Mouse (Mus musculus) thymus, adult 18-20 months (tissue): ENCODE measurements around the gene Glis1.

Experiments used
- DNase-seq, 2 experiments: peaks; one replicate each; pipeline ENCODE4 v3.0.0; 2022; ENCODE audit warnings: mixed read lengths in 2 of 2

The Glis1 gene

DNA sequence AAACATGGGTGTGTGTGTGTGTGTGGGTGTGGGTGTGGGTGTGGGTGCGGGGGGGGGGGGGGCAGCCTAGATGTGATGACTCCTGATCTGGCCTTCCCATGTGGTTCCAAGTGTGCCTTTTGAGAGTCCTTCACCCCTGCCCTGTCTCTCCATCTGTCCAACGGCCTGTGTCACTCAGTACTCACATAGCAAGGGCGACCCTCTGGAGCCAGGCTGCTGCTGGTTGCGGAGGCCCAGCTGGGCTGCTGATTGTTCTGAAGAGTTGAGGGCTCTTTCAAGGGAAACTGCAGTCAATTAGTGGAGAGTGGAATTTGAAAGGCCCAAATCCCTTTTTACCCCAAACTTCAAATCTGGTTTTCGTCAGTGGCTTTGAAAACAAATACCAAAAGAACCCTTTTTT, 86.4 kb downstream of the Glis1 start:
- no peak for DNase-seq

GRCm38 (mm10) chr4:107523607-107524151, 89.3 kb downstream of the Glis1 start:
- no peak for DNase-seq

- no peak for DNase-seq
These were observed 100.7 kb downstream of the Glis1 start for GRCm38 (mm10) chr4:107535126-107535525.

- DNase-seq: no peak
These were observed 103.7 kb downstream of the Glis1 start for GRCm38 (mm10) chr4:107538116-107538515.

DNA sequence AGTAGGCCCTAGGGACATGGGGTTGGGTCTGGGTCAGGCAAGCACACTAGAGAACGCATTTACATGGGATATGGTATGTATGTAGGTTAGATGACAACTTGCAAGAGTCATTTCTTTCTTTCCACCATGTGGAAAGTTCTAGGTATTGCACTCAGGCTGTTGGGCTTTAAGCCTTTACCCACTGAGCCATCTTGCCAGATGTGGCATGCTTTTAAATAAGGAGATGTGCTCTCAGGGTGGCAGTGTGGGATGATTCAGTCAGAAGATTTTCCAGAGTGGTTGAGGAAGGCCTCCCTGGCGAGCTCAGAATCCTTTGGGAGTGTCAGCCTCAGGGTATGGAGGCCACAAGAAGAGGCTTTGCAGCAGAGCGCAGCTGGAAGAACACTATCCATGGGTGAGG, 104.2 kb downstream of the Glis1 start:
- no peak for DNase-seq

- no peak for DNase-seq
These were observed 104.6 kb downstream of the Glis1 start for GRCm38 (mm10) chr4:107539021-107539420.

DNA sequence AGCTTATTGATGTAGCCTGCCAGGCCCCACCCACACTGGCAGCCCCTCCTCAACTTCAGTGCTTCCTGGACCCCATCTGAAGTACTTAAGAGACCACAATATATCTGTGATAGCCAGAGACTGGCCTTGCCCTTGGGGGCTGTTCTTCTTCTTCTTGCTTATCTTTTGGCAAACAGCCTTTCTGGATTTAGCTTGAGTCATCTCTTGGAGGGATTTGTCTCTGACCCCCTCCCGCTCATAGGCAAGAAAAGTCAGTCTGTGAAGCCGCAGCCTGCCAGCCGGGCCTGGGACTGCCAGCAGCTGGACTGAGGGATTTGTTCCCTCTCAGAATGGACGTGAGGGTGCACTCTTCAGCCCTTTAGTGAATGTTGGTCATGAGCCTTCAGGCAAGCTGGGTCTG, 107.4 kb downstream of the Glis1 start:
- DNase-seq: no peak

- DNase-seq: no peak
These were observed 110.5 kb downstream of the Glis1 start for GRCm38 (mm10) chr4:107544843-107545242.

- no peak for DNase-seq
These were observed 111.3 kb downstream of the Glis1 start for GRCm38 (mm10) chr4:107545726-107546125.

GRCm38 (mm10) chr4:107546525-107546924, 112.1 kb downstream of the Glis1 start:
- DNase-seq: no peak

GRCm38 (mm10) chr4:107550096-107550495, 115.7 kb downstream of the Glis1 start:
- DNase-seq: no peak

- no peak for DNase-seq
These were observed 116.2 kb downstream of the Glis1 start for GRCm38 (mm10) chr4:107550546-107550945.

GRCm38 (mm10) chr4:107552696-107553095, 118.3 kb downstream of the Glis1 start:
- no peak for DNase-seq

DNA sequence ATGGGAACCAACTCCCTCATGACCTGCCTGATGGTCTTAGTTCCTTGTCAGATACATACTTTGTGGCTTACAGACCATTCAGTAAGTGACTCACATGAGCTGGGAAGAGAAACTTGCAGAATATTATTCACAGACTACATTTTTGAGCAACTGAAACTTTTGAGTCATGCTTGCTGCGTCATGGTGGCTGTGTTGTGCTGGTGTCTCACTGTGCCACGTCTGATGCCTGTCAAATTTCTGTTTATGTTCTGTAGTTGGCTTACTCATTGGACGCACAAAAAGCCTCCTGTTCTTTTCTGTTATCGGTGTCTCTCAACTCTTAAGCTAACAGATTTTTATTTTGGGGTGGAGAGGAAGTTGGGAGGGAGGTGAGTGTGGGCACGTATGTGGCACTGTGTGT, 119.4 kb downstream of the Glis1 start:
- no peak for DNase-seq

DNA sequence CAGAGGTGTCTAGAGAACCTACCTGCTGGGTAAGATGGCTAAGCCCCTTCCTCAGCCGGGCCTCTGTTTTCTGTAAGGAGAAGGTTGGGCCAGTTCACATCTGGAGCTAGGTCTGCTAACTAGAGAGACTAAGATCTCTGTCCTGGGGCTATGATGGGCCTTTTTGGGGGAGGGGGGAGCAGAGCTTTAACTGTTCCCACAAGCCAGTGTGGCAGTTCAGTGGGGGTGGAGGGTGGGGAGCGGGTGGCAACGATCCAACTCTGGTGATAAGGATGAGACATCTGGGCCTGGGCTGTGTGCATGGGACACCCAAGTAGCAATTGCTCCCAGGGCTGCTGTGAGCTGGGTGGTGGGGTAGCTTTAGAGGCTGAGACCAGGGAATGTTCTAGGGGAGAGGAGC, 124.4 kb downstream of the Glis1 start:
- no peak for DNase-seq

GRCm38 (mm10) chr4:107561056-107561455, 126.7 kb downstream of the Glis1 start:
- no peak for DNase-seq

DNA sequence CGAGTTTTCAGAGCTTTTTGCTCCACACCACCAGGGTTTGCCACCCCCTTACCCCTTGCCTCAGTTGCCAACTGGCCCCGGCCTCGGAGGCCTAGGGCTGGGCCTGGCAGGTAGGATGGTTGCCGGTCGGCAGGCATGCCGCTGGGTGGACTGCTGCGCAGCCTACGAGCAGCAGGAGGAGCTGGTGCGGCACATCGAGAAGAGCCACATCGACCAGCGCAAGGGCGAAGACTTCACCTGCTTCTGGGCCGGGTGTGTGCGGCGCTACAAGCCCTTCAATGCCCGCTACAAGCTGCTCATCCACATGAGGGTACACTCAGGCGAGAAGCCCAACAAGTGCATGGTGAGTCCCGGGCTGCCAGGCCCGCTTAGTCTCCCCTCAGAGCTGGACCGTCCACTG, 133.8 kb downstream of the Glis1 start:
- no peak for DNase-seq

DNA sequence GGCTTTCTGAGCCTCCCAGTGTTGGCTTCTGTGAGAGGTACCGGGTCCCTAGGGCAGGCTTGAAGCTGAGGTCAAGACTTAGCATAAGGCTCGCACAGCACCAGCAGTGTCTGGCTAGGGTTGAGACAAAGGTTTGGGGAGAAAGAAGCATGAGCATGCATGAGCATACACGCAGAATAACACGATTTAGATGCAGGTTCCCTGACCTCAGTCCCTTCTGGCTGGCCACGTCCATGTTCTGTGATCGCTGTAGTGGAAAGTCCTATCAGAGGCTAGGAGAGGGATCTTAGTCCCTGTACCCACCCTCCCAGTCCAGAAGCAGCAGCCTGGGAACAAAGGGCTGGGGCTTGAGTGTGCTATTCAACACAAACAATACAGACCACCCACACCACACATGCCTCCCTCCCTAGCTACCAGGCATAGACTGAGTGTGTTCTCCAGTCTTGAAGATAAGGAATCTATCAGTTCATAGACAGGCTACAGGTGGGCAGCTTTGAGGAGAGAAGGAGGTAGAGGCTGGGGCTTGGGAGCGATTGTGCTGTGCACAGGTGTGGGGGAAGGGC, 134.6 kb downstream of the Glis1 start:
- no peak for DNase-seq

DNA sequence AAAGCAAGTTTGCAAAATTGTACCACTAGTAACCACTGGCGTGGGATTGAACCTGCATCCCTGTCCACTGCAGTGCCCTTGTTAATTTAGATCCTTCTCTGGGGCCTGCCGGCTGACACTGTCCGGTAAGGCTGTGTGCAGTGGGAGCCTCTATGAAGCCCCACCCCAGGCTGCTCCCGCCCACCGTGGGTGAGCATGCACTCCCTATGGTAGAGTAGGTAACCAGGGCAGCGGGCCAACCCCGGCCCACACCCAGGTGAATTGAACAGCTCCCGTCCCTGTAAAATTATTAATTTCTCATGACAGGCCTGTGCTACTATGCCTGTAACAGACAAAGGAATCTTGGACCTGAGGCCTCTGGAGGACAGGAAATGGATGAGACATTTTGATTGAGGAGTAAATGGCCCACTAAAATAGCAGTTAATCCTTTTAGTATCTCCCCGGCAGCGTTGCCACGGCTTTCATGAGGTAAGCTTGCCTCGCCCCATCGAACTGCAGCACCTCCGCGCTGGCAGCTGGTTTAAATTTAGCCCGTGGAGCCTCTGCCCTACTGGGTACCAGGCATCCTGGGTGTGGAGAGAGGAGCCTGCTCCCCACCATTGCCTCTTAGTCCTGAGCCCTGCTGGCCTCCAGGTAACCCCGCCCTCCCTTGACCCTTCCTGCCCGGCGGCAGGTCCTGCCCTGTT, 136.1 kb downstream of the Glis1 start:
- no peak for DNase-seq

DNA sequence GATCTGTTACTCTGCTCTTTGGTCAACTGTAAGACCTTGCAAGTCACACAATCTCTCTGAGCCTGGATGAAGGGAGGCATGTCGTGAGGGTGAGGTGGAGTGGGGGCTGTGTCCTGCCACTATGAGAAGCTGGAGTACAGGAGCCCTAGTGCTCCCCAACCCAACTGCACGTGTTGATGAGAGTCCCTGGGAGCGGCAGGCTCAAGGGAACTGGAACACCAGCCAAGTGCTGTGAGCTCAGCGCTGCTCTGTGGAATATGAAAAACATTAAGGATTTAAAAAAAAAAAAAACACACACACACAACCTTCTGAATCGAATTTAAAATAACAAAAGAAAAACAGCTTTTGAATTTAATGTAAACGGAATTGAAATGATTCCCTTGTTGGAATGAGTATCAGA, 141.4 kb downstream of the Glis1 start:
- no peak for DNase-seq

DNA sequence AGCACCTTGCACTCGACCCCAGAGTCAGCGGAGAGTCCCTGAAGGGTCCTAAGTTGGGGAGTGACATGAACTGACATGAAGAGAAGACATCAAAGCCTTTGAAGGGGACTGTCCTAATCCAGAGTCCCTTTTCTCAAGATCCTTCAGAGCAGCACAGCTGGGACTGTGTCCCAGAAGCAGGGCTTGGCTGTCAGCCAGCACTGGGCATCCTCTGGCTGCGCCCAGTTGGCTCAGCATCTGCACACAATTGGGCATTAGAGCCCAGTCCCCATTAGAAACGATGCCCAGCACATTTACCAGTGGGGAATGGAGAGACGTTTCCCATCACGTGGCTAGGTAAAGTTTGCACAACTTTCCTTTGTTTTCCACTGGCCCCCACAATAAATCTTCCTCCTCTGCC, 142.4 kb downstream of the Glis1 start:
- DNase-seq: no peak

GRCm38 (mm10) chr4:107577146-107577839, 142.9 kb downstream of the Glis1 start:
- no peak for DNase-seq

GRCm38 (mm10) chr4:107580883-107581282, 146.5 kb downstream of the Glis1 start:
- no peak for DNase-seq

- DNase-seq: no peak
These were observed 152.0 kb downstream of the Glis1 start for GRCm38 (mm10) chr4:107586391-107586790.
